Mouse (Mus musculus): Measurements from ENCODE around the gene Auts2.

The Auts2 gene

GRCm38 (mm10) chr5:132255579-132255978 lies 287.6 kb downstream of the Auts2 start:
- no peak for DNase-seq (ENCODE audit: low spot score)

- no peak for DNase-seq (ENCODE audit: low spot score)
Observed at GRCm38 (mm10) chr5:132249523-132249922, 293.6 kb downstream of the Auts2 start.

GRCm38 (mm10) chr5:132248069-132248468 lies 295.1 kb downstream of the Auts2 start:
- no peak for DNase-seq (ENCODE audit: low spot score)

GRCm38 (mm10) chr5:132235460-132235859 lies 307.7 kb downstream of the Auts2 start:
- DNase-seq (ENCODE audit: low spot score) = no peak

GRCm38 (mm10) chr5:132234471-132234870 lies 308.7 kb downstream of the Auts2 start:
- no peak for DNase-seq (ENCODE audit: low spot score)

- peak; percentile 55 for DNase-seq (ENCODE audit: low spot score)
Observed at GRCm38 (mm10) chr5:132231280-132232047, 311.7 kb downstream of the Auts2 start.

- peak; percentile 47 for DNase-seq (ENCODE audit: low spot score)
Observed at GRCm38 (mm10) chr5:132229644-132230357, 313.3 kb downstream of the Auts2 start.

- DNase-seq (ENCODE audit: low spot score) = no peak
Observed at GRCm38 (mm10) chr5:132229023-132229422, 314.1 kb downstream of the Auts2 start.

- DNase-seq (ENCODE audit: low spot score) = no peak
Observed at GRCm38 (mm10) chr5:132220376-132220930, 322.7 kb downstream of the Auts2 start.

- no peak for DNase-seq (ENCODE audit: low spot score)
Observed at GRCm38 (mm10) chr5:132216143-132216542, 327.0 kb downstream of the Auts2 start.

- no peak for DNase-seq (ENCODE audit: low spot score)
Observed at GRCm38 (mm10) chr5:132212446-132212845, 330.7 kb downstream of the Auts2 start.

- DNase-seq (ENCODE audit: low spot score) = no peak
Observed at GRCm38 (mm10) chr5:132209694-132210093, 333.4 kb downstream of the Auts2 start.

- DNase-seq (ENCODE audit: low spot score) = no peak
Observed at GRCm38 (mm10) chr5:132206220-132206619, 336.9 kb downstream of the Auts2 start.

- no peak for DNase-seq (ENCODE audit: low spot score)
Observed at GRCm38 (mm10) chr5:132203846-132204245, 339.3 kb downstream of the Auts2 start.

GRCm38 (mm10) chr5:132201077-132201645 lies 342.0 kb downstream of the Auts2 start:
- peak; percentile 24 for DNase-seq (ENCODE audit: low spot score)

- DNase-seq (ENCODE audit: low spot score) = no peak
Observed at GRCm38 (mm10) chr5:132200595-132200994, 342.5 kb downstream of the Auts2 start.

- peak; percentile 7 for DNase-seq (ENCODE audit: low spot score)
Observed at GRCm38 (mm10) chr5:132195048-132195533, 348.1 kb downstream of the Auts2 start.

- no peak for DNase-seq (ENCODE audit: low spot score)
Observed at GRCm38 (mm10) chr5:132190190-132190589, 353.0 kb downstream of the Auts2 start.

- DNase-seq (ENCODE audit: low spot score) = no peak
Observed at GRCm38 (mm10) chr5:132186659-132187058, 356.5 kb downstream of the Auts2 start.

- DNase-seq (ENCODE audit: low spot score) = no peak
Observed at GRCm38 (mm10) chr5:132186221-132186620, 356.9 kb downstream of the Auts2 start.

GRCm38 (mm10) chr5:132184395-132185095 lies 358.6 kb downstream of the Auts2 start:
- DNase-seq (ENCODE audit: low spot score) = no peak

GRCm38 (mm10) chr5:132182077-132182476 lies 361.1 kb downstream of the Auts2 start:
- DNase-seq (ENCODE audit: low spot score) = no peak

Data from urinary bladder, postnatal 14 days (tissue).